Comparison of ENCODE assay signal across 8 mouse cellular contexts in the genomic region with DNA sequence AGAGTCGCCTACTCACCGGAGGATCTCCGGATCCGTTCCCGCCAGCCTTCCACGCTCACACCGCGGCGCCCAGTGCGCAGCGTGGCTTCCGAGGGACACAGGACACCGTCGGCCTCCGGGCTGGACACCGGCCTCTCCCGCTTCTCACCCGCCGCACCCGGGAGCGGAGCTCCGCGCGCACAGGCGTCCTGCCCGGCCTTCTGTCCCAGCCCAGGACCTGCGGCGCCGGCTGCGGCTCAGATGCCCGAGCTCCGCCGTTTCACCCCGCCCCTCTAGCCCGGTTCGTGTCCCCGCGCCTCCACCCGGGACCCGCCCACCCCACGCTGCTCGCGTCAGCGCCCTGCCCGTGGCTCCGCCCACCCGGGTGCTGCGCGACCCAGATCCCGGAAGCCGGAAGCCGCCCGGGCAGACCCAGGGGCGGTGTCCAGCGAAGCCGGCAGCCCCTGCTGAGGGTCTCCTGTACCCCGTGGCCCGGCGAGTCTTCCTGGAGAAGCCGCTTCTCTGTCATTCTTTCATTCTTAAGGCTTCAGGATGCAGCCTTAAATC. TPM values are rescaled to one million over a fixed set of nuclear protein-coding genes. Genes with fewer than 3 reads are reported as not detected.
DNase-seq lines count a peak whose midpoint lies in the region; ATAC-seq lines count a peak whose summit lies in the region.

A gene (minus strand): TSS at position 272 of the 546 bp plus-strand sequence.

- H3K27ac ChIP-seq in hindbrain, embryonic 16.5 days (ENCODE audit: low read depth, low read length) = peak within 1 kb of the TSS; percentile 85

- DNase-seq in cerebellum, postnatal 4 days (ENCODE audit: low spot score in 2 of 2) = peak; percentile 64 to 88
- peak; percentile 87 for DNase-seq in gastrocnemius, adult 18-20 months (ENCODE audit: low spot score)
- peak; percentile 56 to 80 for DNase-seq in left cerebral cortex, adult 8-10 months (ENCODE audit: low spot score in 2 of 2)
- peak; percentile 73 to 84 for DNase-seq in right cerebral cortex, adult 2 months (ENCODE audit: low spot score in 2 of 2)
- DNase-seq in urinary bladder, postnatal 10 days (ENCODE audit: low spot score) = peak; percentile 64

- no peaks in the 10 kb centered on the region for H3K36me3 ChIP-seq in hindbrain, embryonic 16.5 days (ENCODE audit: control insufficient read depth, insufficient read depth, low read length)
- H3K36me3 ChIP-seq in megakaryocyte, embryonic 14.5 days (replicated peaks; ENCODE audit: low read length) = peaks cover 25% of the 10 kb centered on the region

- peak within 1 kb of the TSS; percentile 87 for H3K9ac ChIP-seq in hindbrain, embryonic 16.5 days (ENCODE audit: low read depth, low read length)

- ATAC-seq in activated CD4-positive, CD25-positive, alpha-beta regulatory T cell, adult 4 months = peak; percentile 93
- ATAC-seq in hindbrain, embryonic 16.5 days = peak; percentile 98

- WGBS in hindbrain, embryonic 16.5 days = 0% methylated on average over 56 of the region's 60 CpGs

- H3K4me1 ChIP-seq in hindbrain, embryonic 16.5 days (ENCODE audit: control insufficient read depth, insufficient read depth, low read depth, low read length) = peaks cover 11% of the 10 kb centered on the region
- peaks cover 55% of the 10 kb centered on the region for H3K4me1 ChIP-seq in megakaryocyte, embryonic 14.5 days

- no peaks in the 10 kb centered on the region for H3K9me3 ChIP-seq in hindbrain, embryonic 16.5 days (ENCODE audit: control insufficient read depth, low read length)
- H3K9me3 ChIP-seq in megakaryocyte, embryonic 14.5 days = no peaks in the 10 kb centered on the region

- peak within 1 kb of the TSS; percentile 84 for H3K4me2 ChIP-seq in hindbrain, embryonic 16.5 days (ENCODE audit: low read length)

- peak within 1 kb of the TSS; percentile 94 for H3K4me3 ChIP-seq in hindbrain, embryonic 16.5 days (ENCODE audit: low read length)
- H3K4me3 ChIP-seq in megakaryocyte, embryonic 14.5 days (replicated peaks) = peak within 1 kb of the TSS; percentile 98

- no peaks in the 10 kb centered on the region for H3K27me3 ChIP-seq in hindbrain, embryonic 16.5 days (replicated peaks; ENCODE audit: control insufficient read depth, insufficient read depth, low read length)
- no peaks in the 10 kb centered on the region for H3K27me3 ChIP-seq in megakaryocyte, embryonic 14.5 days (replicated peaks)

RNA-seq across cellular contexts. Expression of the gene that starts here (rescaled TPM):
- polyA plus RNA-seq in activated CD4-positive, CD25-positive, alpha-beta regulatory T cell, adult 4 months (2017; shearing (Covaris generic)) = 1 to 10 TPM; 1.9 to 2.2 TPM
- total RNA-seq in gastrocnemius, adult 18-20 months (2021) = under 1 TPM; 0.53 to 0.66 TPM
- 6.1 and 6.3 TPM in 2 replicates for polyA plus RNA-seq in hindbrain, embryonic 16.5 days (2015; fragmentation: Nextera tagmentation; extraction: Ambion mirVana)
- total RNA-seq in left cerebral cortex, adult 8-10 months (2022) = 1 to 10 TPM; 1.5 to 3.0 (median 1.8) TPM
- 2.1 and 3.0 TPM in 2 replicates for polyA plus RNA-seq in megakaryocyte, embryonic 14.5 days (2012; ENCODE audit: insufficient read depth, low replicate concordance)

Comparison
In these comparisons a context has a peak if more than half of its experiments do, and no peak if none do; other contexts are left out.
1. Peak in every context shown above with its lines: DNase-seq, ATAC-seq, H3K4me3 ChIP-seq and H3K27ac ChIP-seq.
2. Peak in DNase-seq in gastrocnemius, adult 18-20 months; RNA of the gene not detected or under 1 TPM.